Mouse (Mus musculus) heart, adult 18-20 months (tissue): ENCODE results near the gene Dyrk1b. TPM values are rescaled to one million over a fixed set of nuclear protein-coding genes. Genes with fewer than 3 reads are reported as not detected.
"Not testable (repeated sequence)": the region's sequence is repeated elsewhere in the genome, so short reads cannot be mapped to it uniquely, and the experiment has no call there.

Experiments
- DNase-seq, 2 experiments: peaks; one replicate each; pipeline ENCODE4 v3.0.0; 2021 to 2022; ENCODE audit warnings: mixed read lengths in 1 of 2
- total RNA-seq, 2 experiments: library from RNA; stranded (reverse); gene quantifications; 2 replicates each; pipeline ENCODE4 v1.2.3; 2021

The Dyrk1b gene
- total RNA-seq, 2 experiments from 2014 or later = 26.0 to 32.6 TPM

DNA sequence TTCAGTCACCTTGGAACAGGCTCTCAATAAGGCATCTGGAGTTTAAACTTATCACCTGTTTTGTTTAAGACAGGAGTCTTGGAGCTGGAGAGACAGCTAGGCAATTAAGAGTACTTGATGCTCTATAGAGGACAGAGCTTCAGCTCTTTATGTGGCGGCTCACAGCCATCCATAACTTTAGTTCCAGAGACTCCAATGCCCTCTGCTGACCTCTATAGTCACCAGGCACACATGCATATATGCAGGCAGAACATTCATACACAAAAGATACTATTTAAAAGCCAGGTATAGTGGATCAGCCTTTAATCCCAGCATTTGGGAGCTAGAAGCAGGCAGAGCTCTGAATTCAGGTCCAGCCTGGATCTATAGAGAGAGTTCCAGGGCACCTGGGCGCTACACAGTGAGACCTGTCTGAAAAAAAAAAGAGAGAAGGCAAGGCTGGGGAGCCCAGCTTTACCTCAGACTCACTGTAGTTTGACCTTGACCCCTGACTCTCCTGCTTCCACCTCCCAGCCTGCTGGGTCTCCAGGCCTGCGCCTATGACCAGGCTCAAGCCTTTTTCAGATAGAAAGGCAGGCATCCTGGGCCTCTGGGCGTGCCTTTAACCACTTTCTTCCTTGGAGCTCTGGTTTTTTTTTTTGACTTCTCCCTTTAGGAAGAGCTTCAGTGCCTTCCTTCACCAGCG, 16.3 kb downstream of the Dyrk1b start:
- DNase-seq = no peak

DNA sequence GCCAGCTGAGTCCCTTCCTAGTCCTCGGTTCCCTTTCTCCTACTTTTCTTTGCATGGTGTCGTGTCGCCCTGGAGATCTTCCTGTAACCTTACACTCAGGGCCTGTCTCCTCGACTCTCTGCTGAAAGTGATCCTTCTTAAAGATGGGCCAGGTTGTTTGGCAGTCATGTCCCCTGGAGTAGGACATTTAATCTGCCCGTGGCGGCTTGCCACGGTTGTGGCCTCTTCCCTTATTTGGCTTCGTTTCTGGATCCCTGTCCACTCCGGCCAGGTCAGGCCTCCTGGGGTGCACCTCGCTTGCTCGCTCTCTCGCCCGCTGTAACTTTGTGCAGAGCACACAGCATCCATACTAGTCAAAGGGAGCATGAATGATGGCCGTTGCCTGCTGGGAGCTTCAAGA, 17.3 kb downstream of the Dyrk1b start:
- peak in 1 of 2 experiments; percentile 31 for DNase-seq

DNA sequence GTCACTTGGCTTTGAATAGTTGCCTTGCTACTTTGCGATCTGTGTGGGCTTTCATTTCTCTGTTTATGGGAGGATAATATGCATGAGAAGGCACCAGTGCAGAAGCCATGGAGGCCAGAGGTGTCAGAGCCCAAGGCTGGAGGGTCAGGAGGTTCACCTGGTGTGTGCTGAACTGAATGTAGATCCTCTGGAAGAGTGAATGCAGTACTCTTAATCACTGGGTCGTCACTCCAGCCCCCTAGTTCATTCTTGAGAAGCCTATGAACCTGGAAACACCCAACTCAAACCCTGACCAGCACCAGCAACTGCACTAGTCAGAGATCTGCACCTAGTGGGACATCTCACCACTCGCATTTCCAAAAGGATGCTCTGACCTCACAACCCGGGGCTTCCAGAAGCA, 19.8 kb downstream of the Dyrk1b start:
- DNase-seq = no peak

DNA sequence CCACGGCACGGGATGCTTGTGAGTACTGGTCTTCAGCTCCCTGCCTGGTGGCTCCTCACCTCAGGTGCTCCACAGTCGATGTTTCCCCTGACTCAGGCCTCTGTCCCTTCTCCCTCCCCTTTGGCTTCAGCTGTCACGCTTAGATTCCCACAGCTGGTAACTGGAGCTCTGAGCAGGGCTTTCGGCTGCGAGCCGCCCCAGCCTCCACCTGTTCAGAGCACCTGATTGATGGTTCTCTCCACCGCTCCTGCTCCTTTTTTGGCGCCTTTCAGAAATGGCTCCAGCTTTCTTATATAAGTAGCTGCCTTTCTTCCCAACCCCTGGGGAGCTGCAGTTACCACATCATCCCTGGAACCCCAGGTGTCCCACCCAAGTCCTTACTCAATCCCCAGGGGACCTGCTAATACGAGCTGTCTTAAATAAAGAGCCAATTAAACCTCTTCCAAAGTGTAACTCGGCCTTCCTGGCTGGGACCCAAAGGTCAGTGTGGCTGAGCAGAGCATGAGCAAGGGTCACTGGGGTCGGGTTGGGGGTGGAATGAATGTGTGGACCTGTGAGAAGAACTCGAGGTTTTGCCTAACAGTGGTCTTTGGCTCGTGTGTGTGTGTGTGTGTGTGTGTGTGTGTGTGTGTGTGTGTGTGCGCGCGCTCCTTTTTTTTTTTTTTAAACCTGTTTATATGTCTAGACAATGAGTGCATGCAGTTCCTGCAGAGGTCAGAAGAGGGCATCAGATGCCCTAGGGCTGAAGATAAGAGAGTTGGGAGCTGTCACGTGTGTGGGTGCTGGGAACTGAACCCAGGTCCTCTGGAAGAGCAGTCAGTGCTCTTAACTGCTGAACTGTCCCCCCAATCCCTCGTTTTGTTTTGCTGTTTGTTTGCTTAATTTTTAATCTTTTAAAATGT, 24.2 kb downstream of the Dyrk1b start:
- DNase-seq = no peak

DNA sequence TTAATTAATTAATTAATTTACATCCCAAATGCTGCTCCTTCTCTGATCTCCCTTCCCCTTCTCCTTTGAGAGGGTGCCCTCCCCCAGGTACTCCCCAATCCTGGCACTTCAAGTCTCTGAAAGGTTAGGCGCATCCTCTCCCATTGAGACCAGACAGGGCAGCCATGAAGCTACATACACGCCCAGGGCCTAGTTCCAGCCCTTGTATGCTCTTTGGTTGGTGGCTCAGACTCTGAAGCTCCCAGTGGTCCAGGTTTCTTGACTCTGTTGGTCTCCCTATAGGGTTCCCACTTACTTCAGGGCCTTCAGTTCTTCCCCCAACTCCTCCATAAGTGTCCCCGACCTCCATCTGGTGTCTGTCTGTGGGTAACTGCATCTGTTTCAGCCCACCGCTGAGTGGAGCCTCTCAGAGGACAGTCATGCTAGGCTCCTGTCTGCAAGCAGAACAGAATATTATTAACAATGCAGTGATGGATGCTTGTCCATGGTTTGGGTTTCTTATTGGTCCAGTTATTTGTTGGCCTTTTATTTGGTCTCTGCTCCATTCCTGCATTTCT, 26.9 kb downstream of the Dyrk1b start:
- DNase-seq = no peak

DNA sequence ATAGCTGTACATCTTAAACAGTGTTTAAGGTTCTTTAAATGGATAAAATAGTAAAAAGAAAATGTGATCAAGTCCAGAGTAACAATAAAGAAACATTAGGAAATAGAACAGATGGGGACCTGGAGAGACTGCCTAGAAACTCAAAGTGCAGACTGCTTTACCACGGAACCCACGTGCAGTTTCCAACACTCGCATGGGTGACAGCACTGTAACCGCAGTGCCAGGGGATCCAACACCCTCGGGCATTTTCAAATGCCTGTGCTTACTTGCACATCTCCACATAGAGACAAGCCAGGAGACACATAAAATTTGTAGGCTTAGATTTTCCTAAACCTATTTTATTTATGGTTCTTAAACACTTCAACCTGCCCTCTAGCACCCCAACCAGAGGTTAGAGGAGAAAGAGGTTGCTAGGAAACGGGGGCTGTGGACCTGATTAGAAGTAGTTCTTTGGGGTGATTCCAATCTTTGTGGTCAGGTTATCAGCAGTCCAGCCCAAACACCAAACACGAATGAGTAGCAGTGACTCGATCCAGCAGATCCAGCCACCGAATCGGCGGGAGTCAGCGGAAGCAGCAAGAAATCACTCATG, 29.2 kb downstream of the Dyrk1b start:
- DNase-seq = no peak

DNA sequence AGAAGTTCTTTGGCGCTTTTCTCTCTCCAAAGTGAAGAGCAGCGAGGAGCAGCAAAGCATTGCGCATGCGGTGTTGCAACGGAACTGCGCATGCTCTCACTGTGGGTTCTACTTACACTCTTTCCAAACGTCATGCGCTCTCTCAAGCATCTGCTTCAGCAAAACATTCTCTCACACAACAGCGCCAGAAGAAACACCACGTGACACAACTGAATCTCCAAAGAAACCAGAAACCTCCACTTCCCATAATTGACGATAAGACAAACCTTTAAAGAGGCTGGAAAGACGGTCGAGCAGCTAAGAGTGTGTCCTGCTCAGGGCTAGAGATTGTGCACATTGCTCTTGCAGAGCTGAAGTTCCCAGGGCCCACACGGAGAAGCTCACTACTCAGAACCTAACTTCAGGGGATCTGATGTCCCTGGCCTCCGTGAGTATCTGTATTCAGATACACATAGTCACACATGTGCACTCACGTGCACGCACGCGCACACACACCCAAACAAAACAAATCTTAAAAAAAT, 29.8 kb downstream of the Dyrk1b start:
- DNase-seq = peak; percentile 83 to 87

DNA sequence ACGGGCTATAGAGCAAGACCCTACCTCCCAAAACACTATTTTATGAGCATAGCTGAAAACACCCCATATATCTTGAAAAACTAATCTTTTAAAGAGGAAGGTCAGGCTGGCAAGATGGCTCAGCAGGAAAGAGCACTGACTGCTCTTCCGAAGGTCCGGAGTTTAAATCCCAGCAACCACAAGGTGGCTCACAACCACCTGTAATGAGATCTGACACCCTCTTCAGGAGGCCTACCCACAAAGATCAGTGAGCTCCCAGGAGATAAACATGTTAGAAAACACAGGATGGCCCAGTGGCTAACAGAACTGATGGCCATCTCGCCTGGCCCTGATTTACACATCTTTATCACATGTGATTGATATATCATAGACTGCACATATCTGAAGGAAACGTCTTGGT, 31.5 kb downstream of the Dyrk1b start:
- DNase-seq = no peak

DNA sequence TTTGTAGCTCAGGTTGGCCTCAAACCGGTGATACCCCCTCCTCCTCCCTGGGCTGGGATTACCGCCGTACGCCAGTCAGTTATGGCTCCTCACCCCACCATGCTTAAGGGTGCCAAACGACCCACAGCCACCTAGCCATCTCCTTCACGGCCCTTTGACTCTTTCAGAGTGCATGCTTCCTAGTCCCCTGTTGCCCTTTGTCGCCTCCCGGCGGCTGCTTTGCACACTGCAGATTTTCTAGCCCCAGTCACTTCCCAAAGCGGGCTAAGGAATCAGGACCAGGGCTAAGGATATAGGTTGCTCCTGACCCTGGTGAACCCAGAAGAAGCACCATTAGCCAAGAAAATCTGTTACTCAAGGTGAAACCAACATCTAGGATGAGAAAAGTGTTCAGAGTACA, 34.9 kb downstream of the Dyrk1b start:
- peak; percentile 44 to 86 for DNase-seq

DNA sequence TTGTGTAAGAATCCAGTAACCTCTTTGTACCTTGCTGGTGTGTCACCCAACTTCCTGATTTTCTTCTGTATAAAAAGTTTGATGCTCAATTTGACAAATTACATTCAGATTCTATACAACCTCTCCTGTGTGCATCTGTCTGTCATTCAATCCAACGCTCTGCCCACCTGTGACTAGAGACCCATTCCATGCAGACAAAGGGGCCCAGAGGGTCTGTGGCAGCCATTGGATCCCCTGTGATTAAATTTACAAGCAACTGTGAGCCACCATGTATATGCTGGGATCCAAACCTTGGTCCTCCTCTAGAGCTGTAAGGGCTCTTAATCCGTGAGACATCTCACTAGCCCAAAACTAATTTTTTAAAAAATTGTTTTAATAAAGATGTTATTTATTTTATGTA, 36.7 kb downstream of the Dyrk1b start:
- DNase-seq = not testable (repeated sequence)

DNA sequence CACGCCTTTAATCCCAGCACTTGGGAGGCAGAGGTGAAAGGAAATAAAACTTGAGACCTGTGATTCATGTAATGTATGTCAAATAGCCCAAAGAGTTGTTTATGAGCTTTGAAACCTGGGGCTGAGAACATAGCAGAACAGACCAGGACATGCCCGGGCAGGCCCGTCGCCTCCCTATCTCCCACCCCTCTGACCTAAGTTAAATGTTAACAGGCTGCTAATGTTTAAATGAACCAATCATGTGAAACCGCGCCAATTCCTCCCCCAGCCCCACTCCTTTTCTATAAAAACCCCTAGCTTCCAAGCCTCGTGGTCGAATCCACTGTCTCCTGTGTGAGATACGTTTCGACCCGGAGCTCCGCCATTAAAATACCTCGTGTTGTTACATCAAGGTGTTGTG, 38.5 kb downstream of the Dyrk1b start:
- DNase-seq = not testable (repeated sequence)

DNA sequence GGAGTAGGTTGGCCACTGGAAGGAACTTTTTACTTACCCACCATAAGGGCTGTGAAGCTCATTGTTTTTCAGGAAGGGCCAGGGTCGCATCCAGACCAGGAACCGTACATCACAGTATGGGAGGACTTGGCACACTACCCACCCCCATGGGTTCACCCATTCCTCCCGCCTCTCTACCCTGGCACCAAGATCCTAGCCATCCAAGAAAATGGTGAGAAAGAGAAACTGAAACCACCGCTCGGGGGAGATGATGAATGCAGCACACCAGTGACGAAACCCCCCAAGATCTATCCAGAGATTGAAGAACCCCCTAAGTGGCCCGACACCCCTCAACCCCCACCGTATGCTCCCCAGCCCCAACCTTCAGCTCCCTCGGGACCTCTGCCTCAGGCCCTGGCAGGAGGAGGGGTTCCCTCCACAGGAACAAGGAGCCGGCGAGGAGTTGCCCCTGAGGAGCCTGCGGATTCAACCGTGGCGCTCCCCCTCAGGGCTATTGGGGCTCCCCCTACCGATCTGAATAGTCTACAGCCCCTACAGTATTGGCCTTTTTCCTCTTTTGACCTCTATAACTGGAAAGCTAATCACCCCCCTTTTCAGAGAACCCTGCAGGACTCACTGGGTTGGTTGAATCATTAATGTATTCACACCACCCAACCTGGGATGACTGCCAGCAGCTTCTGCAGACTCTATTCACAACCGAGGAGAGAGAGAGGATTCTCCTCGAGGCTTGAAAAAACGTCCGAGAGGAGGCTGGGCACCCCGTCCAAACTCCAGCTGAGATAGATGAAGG, 39.9 kb downstream of the Dyrk1b start:
- not testable (repeated sequence) for DNase-seq

DNA sequence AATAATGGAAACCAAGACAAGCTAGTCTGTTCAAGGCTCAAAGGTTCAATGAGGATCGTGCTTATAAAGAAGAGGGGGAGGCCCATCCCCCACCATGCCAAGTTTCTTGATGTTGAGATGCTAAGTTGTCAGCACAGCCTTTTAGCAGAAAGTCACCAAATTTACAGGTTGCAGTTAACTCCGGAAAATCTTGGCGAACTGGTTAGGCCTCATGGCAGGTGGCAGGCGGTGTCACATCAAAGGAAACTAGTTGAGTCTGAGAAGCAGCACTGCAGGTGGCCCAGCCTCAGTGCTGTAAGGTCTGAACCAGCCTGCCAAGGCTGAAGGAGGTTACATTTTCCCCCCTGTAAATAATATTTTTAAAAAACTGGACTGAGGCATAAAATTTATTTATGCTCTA, 47.6 kb downstream of the Dyrk1b start:
- DNase-seq = not testable (repeated sequence)

DNA sequence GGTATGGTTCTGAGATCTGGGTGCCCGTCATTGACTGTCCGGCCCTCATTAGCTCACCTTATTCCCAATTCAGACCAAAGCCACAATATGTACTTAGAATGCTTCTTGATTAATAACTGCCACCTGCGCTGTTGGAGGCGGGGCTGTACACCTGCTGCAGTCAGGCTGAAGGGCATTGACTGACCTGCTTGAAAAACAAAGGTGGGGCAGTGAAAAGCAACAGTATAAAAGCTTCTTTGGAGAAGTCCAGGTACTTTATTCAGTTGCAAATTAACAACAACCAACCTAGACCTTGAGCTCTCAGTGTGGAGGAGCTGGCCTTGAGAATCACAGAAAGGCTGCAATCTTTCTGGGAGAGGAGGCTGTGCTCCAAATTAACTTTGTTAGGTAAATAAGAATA, 48.2 kb downstream of the Dyrk1b start:
- not testable (repeated sequence) for DNase-seq

Other genes starting within 250 kb of the Dyrk1b start
- gene Zfp780b, start 200.3 kb upstream of the Dyrk1b start, total RNA-seq = 1 to 10 TPM; 8.9 to 9.7 TPM
- 1 to 10 TPM; 1.0 to 1.5 TPM for gene Zfp850, start 165.4 kb upstream of the Dyrk1b start, total RNA-seq
- 10 to 100 TPM; 85.2 to 87.3 TPM for gene Psmc4, start 129.4 kb upstream of the Dyrk1b start, total RNA-seq
- under 1 TPM; 0.22 to 0.64 TPM for gene Fcgbp, start 108.2 kb upstream of the Dyrk1b start, total RNA-seq
- not detected for gene 9530053A07Rik, start 50.0 kb upstream of the Dyrk1b start, total RNA-seq
- gene Fbl, start 9.8 kb upstream of the Dyrk1b start, total RNA-seq = 10 to 100 TPM; 28.9 to 32.8 TPM
- gene Eid2, start 88.4 kb downstream of the Dyrk1b start, total RNA-seq = 10 to 100 TPM; 11.5 to 12.4 TPM
- 10 to 100 TPM; 13.9 to 15.5 TPM for gene Eid2b, start 98.3 kb downstream of the Dyrk1b start, total RNA-seq
- gene Selenov, start 111.7 kb downstream of the Dyrk1b start, total RNA-seq = not detected
- gene Dll3, start 122.8 kb downstream of the Dyrk1b start, total RNA-seq = not detected
- gene Timm50, start 132.6 kb downstream of the Dyrk1b start, total RNA-seq = 10 to 100 TPM; 66.3 to 66.6 TPM
- gene Supt5, start 159.3 kb downstream of the Dyrk1b start, total RNA-seq = 10 to 100 TPM; 53.4 to 60.9 TPM
- 100 to 1,000 TPM; 517 to 602 TPM for gene Rps16, start 171.2 kb downstream of the Dyrk1b start, total RNA-seq
- gene Plekhg2, start 193.1 kb downstream of the Dyrk1b start, total RNA-seq = 10 to 100 TPM; 11.3 to 13.4 TPM
- gene Zfp36, start 200.8 kb downstream of the Dyrk1b start, total RNA-seq = 10 to 100 TPM; 18.4 to 27.3 TPM
- gene Med29, start 213.2 kb downstream of the Dyrk1b start, total RNA-seq = 10 to 100 TPM; 21.8 TPM
- 10 to 100 TPM; 39.5 to 44.5 TPM for gene Paf1, start 213.5 kb downstream of the Dyrk1b start, total RNA-seq